Comparison of ENCODE assay signal across 17 mouse cellular contexts in the genomic region with DNA sequence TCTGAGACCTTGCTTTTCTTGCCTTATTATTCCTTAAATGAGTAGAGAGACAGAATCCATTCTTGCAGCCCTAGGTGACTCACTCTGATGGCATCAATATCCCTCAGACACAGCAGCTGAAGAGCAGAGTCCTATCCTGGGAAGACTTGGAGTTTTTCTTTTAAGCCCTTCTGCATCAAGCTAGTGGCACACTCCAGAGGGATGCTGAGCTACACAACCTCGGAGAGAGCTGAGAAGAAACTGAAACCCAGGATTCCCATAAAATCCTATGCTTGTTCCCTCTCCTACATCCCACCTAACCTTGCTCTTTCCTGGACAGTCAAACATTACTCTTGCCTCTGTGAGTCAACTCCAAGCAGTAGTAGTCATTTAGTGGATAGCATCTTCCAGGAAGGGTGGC.
"Had no signal": no experiment of that assay in that cellular context is flagged by ENCODE, and none has a peak within 500 bp of the region (broad histone marks: within the 10 kb centered on the region; RNA-seq: fewer than 3 reads in every experiment).

No protein-coding gene starts in this region.

- H3K27me3 ChIP-seq: lung, embryonic 15.5 days; midbrain, embryonic 12.5 days; neural tube, embryonic 13.5 days had no signal

- DNase-seq: liver, postnatal 0 days; lung, adult 2 months; lung, postnatal 4 days; midbrain, embryonic 14.5 days; right cerebral cortex, postnatal 14 days; right cerebral cortex, postnatal 4 days; spleen, adult 18-20 months; thymus, adult 18-20 months; thymus, postnatal 14 days; thymus, postnatal 36 days had no signal

- H3K9me3 ChIP-seq: lung, embryonic 15.5 days; midbrain, embryonic 10.5 days; midbrain, embryonic 12.5 days; neural tube, embryonic 13.5 days had no signal

- H3K4me1 ChIP-seq: midbrain, embryonic 12.5 days had no signal

- H3K4me2 ChIP-seq: lung, embryonic 15.5 days; midbrain, embryonic 12.5 days; neural tube, embryonic 13.5 days had no signal

- H3K27ac ChIP-seq: lung, embryonic 15.5 days; midbrain, embryonic 10.5 days; midbrain, embryonic 12.5 days; neural tube, embryonic 13.5 days had no signal

- ATAC-seq: liver, postnatal 0 days; lung, postnatal 0 days; midbrain, embryonic 16.5 days had no signal

- H3K4me3 ChIP-seq: lung, embryonic 15.5 days; midbrain, embryonic 10.5 days; midbrain, embryonic 12.5 days; myocyte; neural tube, embryonic 13.5 days had no signal

- H3K9ac ChIP-seq: liver, postnatal 0 days; lung, embryonic 15.5 days; midbrain, embryonic 12.5 days; neural tube, embryonic 13.5 days had no signal

- H3K36me3 ChIP-seq: lung, embryonic 15.5 days; midbrain, embryonic 10.5 days; midbrain, embryonic 12.5 days; neural tube, embryonic 13.5 days had no signal
